Mouse (Mus musculus): ENCODE data around the gene 2410015M20Rik. TPM values are rescaled to one million over a fixed set of nuclear protein-coding genes. Genes with fewer than 3 reads are reported as not detected.

Gene 2410015M20Rik
- polyA plus RNA-seq, 2 experiments from 2014 or later = 280 to 291 TPM

DNA sequence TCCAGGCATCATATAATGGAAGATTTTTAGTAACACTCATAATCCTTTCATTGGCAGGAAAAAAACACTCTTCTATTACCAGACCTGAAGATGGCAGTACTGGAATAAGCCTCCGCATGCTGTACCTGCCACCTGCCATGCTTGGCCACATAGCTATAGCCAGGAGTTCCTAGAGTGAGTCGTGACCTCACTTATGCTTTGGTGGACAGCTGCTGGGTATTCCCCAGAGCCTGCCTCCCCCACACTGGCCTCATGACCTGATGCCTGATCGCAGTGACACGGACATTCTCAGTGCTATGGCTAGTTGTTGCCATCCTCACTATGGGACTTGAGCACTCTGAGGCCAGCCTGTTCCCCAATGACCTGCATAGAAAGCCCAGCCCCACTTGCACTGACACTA, 39.3 kb downstream of the 2410015M20Rik start:
- ATAC-seq = no peak

DNA sequence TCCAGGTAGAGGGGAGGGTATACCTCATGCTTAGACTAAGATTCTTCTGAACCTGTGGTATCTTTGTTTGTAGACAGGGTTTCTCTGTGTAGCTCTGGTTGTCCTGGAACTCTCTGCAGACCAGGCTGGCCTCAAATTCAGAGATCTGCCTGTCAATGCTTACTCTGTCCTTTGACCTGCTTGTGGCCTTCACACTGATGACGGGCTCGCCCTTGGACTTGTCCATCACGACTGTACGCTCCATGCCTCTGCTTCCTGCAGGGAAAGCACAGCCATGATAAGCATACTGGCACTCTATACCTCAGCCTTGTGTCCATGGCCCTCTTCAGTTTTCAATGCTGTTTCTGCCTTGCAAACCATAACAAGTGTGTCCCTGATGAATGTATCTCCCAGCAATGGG, 42.2 kb downstream of the 2410015M20Rik start:
- no peak for ATAC-seq

DNA sequence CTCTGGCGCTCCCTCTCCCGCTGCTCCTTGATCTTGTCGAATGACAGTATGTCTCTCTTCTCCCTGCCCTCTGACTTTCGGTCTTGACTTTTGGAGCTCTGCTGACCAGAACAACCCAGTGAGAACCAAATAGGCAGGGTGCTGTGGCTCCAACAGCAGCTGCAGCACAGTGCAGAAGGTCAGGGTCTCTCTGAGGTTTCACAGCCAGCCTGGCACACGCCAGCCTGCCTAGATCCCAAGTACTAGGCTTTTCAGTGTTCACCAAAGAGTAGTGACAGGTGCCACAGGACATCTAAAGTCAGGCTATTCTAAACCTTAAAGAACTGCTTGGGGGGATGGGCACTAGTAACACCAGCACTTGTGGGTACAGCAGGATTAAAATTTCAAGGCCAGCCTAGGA, 42.7 kb downstream of the 2410015M20Rik start:
- no peak for ATAC-seq

DNA sequence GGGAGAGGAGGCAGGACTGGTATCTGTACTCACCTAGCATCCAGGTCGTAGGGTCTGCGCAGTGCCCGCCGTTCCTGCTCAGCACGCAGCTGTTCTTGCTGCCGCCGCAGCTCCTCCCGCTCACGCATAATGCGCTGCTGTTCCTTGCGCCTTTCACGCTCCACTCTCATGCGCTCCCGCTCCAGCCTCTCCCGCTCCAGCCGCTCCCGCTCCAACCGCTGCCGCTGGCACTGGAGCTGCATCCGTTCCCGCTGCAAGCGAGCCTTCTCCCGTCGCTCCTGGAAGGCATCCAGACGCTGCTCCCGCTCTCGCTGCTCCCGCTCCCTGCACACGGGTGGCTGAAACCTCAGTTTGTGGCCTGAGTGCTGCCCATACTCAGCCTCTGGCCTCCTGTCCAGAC, 43.3 kb downstream of the 2410015M20Rik start:
- ATAC-seq = no peak

DNA sequence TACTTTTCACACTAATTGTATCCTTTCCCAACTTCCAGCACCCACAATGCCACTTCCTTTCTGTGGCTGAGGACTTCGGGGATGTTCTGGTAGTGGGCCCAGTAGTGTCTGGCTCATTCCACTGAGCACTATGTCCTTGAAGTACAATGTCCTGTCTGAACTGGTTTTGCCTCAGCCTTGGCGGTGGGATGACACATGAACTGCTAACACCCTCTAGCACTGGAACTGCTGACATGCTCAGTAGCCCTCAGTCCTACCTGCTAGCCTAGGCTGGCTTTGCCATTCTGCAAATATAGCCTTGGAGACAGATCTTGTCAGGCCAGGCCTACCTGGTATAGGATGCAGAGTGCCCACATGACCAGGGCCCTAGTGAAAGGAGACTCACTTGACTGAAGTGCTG, 47.7 kb downstream of the 2410015M20Rik start:
- no peak for ATAC-seq

- ATAC-seq = no peak
These were observed 49.4 kb downstream of the 2410015M20Rik start for GRCm38 (mm10) chr17:56560131-56560530.

- no peak for ATAC-seq
These were observed 50.2 kb downstream of the 2410015M20Rik start for GRCm38 (mm10) chr17:56559386-56559785.

DNA sequence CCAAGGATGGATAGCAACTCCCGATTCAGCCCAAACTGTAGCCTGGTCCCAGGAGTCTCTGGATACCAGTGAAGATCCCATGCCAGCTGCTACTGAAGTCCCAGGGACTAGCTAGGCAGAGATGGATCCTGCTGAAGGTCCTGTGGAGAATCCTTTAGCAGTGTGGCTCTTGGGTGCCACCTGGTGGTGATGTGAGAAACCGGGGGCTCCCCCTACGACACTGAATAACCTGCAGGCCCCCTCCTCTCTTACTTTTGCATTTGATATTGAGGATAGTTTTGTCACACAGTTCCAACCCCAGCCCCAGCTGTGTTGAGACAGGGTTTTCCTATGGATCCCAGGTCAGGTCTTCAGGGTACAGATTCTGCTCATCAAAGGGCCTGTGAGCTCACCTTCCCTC, 51.1 kb downstream of the 2410015M20Rik start:
- peak; percentile 72 for ATAC-seq

Other genes starting within 250 kb of the 2410015M20Rik start
- gene Ptprs, start 133.3 kb downstream of the 2410015M20Rik start, polyA plus RNA-seq (2017; shearing (Covaris generic)) = 1 to 10 TPM; 5.5 to 8.9 TPM
- gene Znrf4, start 97.3 kb downstream of the 2410015M20Rik start, polyA plus RNA-seq (2017; shearing (Covaris generic)) = not detected
- gene Gm20219, start 55.4 kb downstream of the 2410015M20Rik start, polyA plus RNA-seq (2017; shearing (Covaris generic)) = 1 to 10 TPM; 3.1 to 3.2 TPM
- gene Safb2, start 25.2 kb downstream of the 2410015M20Rik start, polyA plus RNA-seq (2017; shearing (Covaris generic)) = 10 to 100 TPM; 36.8 to 53.1 TPM
- 10 to 100 TPM; 52.6 to 55.0 TPM for gene Safb, start 24.9 kb downstream of the 2410015M20Rik start, polyA plus RNA-seq (2017; shearing (Covaris generic))
- gene Rpl36, start 3.6 kb upstream of the 2410015M20Rik start, polyA plus RNA-seq (2017; shearing (Covaris generic)) = 1,000 to 10,000 TPM; 3,663 to 4,818 TPM
- gene Lonp1, start 17.1 kb upstream of the 2410015M20Rik start, polyA plus RNA-seq (2017; shearing (Covaris generic)) = 1 to 10 TPM; 4.5 to 8.0 TPM
- gene Catsperd, start 18.4 kb upstream of the 2410015M20Rik start, polyA plus RNA-seq (2017; shearing (Covaris generic)) = 1 to 10 TPM; 2.6 to 3.5 TPM
- 10 to 100 TPM; 55.5 to 79.5 TPM for gene Ranbp3, start 63.5 kb upstream of the 2410015M20Rik start, polyA plus RNA-seq (2017; shearing (Covaris generic))
- gene Ndufa11, start 108.0 kb upstream of the 2410015M20Rik start, polyA plus RNA-seq (2017; shearing (Covaris generic)) = 100 to 1,000 TPM; 225 to 227 TPM
- 1 to 10 TPM; 5.8 to 8.2 TPM for gene Vmac, start 108.3 kb upstream of the 2410015M20Rik start, polyA plus RNA-seq (2017; shearing (Covaris generic))
- not detected for gene Nrtn, start 147.8 kb upstream of the 2410015M20Rik start, polyA plus RNA-seq (2017; shearing (Covaris generic))
- gene Dus3l, start 155.0 kb upstream of the 2410015M20Rik start, polyA plus RNA-seq (2017; shearing (Covaris generic)) = 10 to 100 TPM; 30.3 to 41.2 TPM
- 1 to 10 TPM in 1 of 2 experiments, under 1 TPM in 1; 0.24 to 1.1 TPM for gene Prr22, start 160.5 kb upstream of the 2410015M20Rik start, polyA plus RNA-seq (2017; shearing (Covaris generic))
- 1 to 10 TPM; 1.2 to 2.1 TPM for gene Rfx2, start 221.2 kb upstream of the 2410015M20Rik start, polyA plus RNA-seq (2017; shearing (Covaris generic))